25 mouse cellular contexts compared by ENCODE assay signal in the genomic region with DNA sequence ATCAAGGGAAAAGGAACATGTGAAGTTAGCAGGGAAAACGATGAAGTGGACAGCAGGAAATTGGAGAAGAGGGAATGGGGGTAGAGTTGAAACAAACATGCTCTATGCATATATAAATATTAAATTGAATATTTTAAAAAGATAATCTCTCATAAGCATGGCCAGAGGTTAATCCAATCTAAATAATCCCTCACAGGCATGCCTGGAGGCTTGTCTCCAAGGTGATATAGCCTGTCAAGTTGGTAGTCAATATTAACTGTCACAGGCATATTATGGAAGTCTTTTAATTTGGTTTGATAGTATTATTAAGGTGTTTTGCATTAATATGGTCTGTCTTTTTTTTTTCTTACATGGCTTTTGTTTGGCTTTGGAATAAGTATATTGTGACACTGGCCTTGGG.
"Had no signal": no experiment of that assay in that cellular context is flagged by ENCODE, and none has a peak within 500 bp of the region (broad histone marks: within the 10 kb centered on the region; RNA-seq: fewer than 3 reads in every experiment).

No protein-coding gene starts in this region.

- H3K4me3 ChIP-seq: heart, adult 2 months; heart, embryonic 13.5 days; heart, embryonic 15.5 days; hindbrain, embryonic 13.5 days; hindbrain, embryonic 15.5 days; kidney, embryonic 15.5 days; limb, embryonic 13.5 days; limb, embryonic 15.5 days had no signal

- H3K4me2 ChIP-seq: heart, embryonic 11.5 days; heart, embryonic 13.5 days; heart, embryonic 15.5 days; hindbrain, embryonic 13.5 days; hindbrain, embryonic 15.5 days; kidney, embryonic 15.5 days; limb, embryonic 13.5 days; limb, embryonic 15.5 days had no signal

- ATAC-seq: hindbrain, postnatal 0 days; intestine, embryonic 16.5 days had no signal

- DNase-seq: gastrocnemius, postnatal 14 days; gastrocnemius, postnatal 36 days; heart, adult 11 months; heart, adult 2 months; heart, postnatal 14 days; heart, postnatal 36 days; kidney, adult 11 months; kidney, adult 2 months; kidney, adult 9 months; kidney, postnatal 14 days; kidney, postnatal 36 days; layer of hippocampus, adult 9-11 months; layer of hippocampus, postnatal 36 days; left cerebral cortex, postnatal 4 days had no signal

- H3K27me3 ChIP-seq: heart, embryonic 13.5 days; heart, embryonic 15.5 days; hindbrain, embryonic 13.5 days; hindbrain, embryonic 15.5 days; kidney, embryonic 15.5 days; limb, embryonic 13.5 days; limb, embryonic 15.5 days had no signal

- H3K27ac ChIP-seq: heart, adult 2 months; heart, embryonic 13.5 days; heart, embryonic 15.5 days; hindbrain, embryonic 13.5 days; hindbrain, embryonic 15.5 days; hindbrain, postnatal 0 days; kidney, embryonic 15.5 days; kidney, postnatal 0 days; limb, embryonic 13.5 days; limb, embryonic 15.5 days had no signal

- H3K9me3 ChIP-seq: heart, embryonic 13.5 days; heart, embryonic 15.5 days; hindbrain, embryonic 13.5 days; hindbrain, embryonic 15.5 days; kidney, embryonic 15.5 days; limb, embryonic 13.5 days; limb, embryonic 15.5 days had no signal

- H3K4me1 ChIP-seq: heart, embryonic 13.5 days; heart, embryonic 15.5 days; hindbrain, embryonic 13.5 days; hindbrain, embryonic 15.5 days; kidney, embryonic 15.5 days; limb, embryonic 13.5 days; limb, embryonic 15.5 days had no signal

- H3K9ac ChIP-seq: heart, embryonic 13.5 days; heart, embryonic 15.5 days; hindbrain, embryonic 13.5 days; hindbrain, embryonic 15.5 days; kidney, embryonic 15.5 days; limb, embryonic 13.5 days; limb, embryonic 15.5 days had no signal

- H3K36me3 ChIP-seq: heart, embryonic 13.5 days; heart, embryonic 15.5 days; hindbrain, embryonic 13.5 days; hindbrain, embryonic 15.5 days; kidney, embryonic 15.5 days; limb, embryonic 13.5 days; limb, embryonic 15.5 days had no signal
